Mouse (Mus musculus): ENCODE data around the gene Cpne4. TPM values are rescaled to one million over a fixed set of nuclear protein-coding genes. Genes with fewer than 3 reads are reported as not detected.

The Cpne4 gene
- polyA plus RNA-seq, 1 experiment from 2014 or later = 0.06 TPM

- no peak overlapping the region for H3K27ac ChIP-seq
- H3K36me3 ChIP-seq = no peaks in the 10 kb centered on the region
- H3K4me3 ChIP-seq = no peak overlapping the region
- no peak overlapping the region for H3K9ac ChIP-seq
- H3K4me1 ChIP-seq (replicated peaks) = no peaks in the 10 kb centered on the region
- no peak for ATAC-seq (replicated peaks; ENCODE audit: insufficient number of reproducible peaks, insufficient read depth, low FRiP score, low read depth)
- no peak overlapping the region for H3K4me2 ChIP-seq
- 54% methylated on average over 3 of the region's 3 CpGs for WGBS
- no peaks in the 10 kb centered on the region for H3K9me3 ChIP-seq (replicated peaks)
- H3K27me3 ChIP-seq = no peaks in the 10 kb centered on the region
Observed at GRCm38 (mm10) chr9:104828646-104829045, 281.6 kb downstream of the Cpne4 start.

DNA sequence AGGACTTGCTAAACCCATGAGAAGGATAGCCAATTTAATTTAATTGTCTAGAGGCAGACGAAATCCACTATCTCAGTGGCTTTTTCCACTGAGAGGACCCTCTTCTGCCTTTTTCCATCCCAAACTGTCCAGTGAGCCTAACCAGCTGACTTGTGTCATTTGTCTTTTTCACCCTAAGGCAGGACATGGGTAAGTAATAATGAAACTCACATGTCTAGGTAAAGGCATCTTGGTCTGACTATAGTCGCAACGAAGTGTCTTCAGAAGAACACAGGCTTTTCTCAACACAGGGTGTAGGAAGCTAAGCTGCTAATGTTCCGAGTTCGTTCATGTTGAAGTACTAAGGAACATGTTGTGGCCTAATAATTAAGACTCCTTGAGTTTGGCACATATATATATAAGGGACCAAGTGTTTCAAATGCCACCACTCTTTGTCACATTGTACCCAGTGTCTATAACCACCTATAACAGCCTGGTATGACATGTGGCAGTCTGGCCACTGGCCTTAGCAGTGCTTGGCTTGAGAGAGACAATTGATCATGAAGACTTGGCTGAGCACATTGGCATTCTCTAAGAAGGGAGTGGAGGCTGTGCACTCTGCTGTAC is 286.0 kb downstream of the Cpne4 start:
- 78% methylated on average over 5 of the region's 5 CpGs for WGBS
- no peak for ATAC-seq (replicated peaks; ENCODE audit: insufficient number of reproducible peaks, insufficient read depth, low FRiP score, low read depth)
- Histone ChIP-seq H3K36me3 (no peaks in the 10 kb centered on the region), H3K27me3 (no peaks in the 10 kb centered on the region), H3K27ac (no peak overlapping the region), H3K4me2 (no peak overlapping the region), H3K9ac (no peak overlapping the region), H3K4me1 (replicated peaks) (no peaks in the 10 kb centered on the region), H3K9me3 (replicated peaks) (no peaks in the 10 kb centered on the region), H3K4me3 (no peak overlapping the region)

- Histone ChIP-seq H3K27me3 (no peaks in the 10 kb centered on the region), H3K4me3 (no peak overlapping the region), H3K9ac (no peak overlapping the region), H3K9me3 (replicated peaks) (no peaks in the 10 kb centered on the region), H3K4me2 (no peak overlapping the region), H3K36me3 (no peaks in the 10 kb centered on the region), H3K27ac (no peak overlapping the region), H3K4me1 (replicated peaks) (no peaks in the 10 kb centered on the region)
- no peak for ATAC-seq (replicated peaks; ENCODE audit: insufficient number of reproducible peaks, insufficient read depth, low FRiP score, low read depth)
- 63% methylated on average over 1 of the region's 1 CpGs for WGBS
Observed at GRCm38 (mm10) chr9:104837931-104838330, 290.8 kb downstream of the Cpne4 start.

DNA sequence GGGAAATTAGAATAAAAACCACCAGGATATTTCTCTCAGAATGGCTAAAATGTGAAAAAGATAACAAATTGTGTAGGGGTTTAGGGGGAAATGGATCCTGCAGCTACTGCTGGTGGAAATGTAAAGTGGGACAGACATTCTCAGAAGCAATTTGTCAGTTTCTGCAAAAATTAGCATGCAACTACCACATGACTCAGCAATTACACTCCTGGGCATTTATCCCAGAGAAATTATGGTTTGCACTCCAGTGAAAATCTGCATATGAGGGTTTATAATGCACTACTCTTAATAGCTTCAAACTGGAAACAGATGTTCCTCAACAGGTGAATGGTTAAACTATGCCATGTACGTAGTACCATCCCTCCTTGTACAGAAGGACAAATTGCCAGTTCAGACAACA is 294.2 kb downstream of the Cpne4 start:
- no peak overlapping the region for H3K4me3 ChIP-seq
- H3K9ac ChIP-seq = no peak overlapping the region
- H3K9me3 ChIP-seq (replicated peaks) = no peaks in the 10 kb centered on the region
- H3K4me1 ChIP-seq (replicated peaks) = no peaks in the 10 kb centered on the region
- H3K4me2 ChIP-seq = no peak overlapping the region
- no peak overlapping the region for H3K27ac ChIP-seq
- no peak for ATAC-seq (replicated peaks; ENCODE audit: insufficient number of reproducible peaks, insufficient read depth, low FRiP score, low read depth)
- no peaks in the 10 kb centered on the region for H3K36me3 ChIP-seq
- H3K27me3 ChIP-seq = no peaks in the 10 kb centered on the region
- WGBS = 66% methylated on average over 1 of the region's 1 CpGs

DNA sequence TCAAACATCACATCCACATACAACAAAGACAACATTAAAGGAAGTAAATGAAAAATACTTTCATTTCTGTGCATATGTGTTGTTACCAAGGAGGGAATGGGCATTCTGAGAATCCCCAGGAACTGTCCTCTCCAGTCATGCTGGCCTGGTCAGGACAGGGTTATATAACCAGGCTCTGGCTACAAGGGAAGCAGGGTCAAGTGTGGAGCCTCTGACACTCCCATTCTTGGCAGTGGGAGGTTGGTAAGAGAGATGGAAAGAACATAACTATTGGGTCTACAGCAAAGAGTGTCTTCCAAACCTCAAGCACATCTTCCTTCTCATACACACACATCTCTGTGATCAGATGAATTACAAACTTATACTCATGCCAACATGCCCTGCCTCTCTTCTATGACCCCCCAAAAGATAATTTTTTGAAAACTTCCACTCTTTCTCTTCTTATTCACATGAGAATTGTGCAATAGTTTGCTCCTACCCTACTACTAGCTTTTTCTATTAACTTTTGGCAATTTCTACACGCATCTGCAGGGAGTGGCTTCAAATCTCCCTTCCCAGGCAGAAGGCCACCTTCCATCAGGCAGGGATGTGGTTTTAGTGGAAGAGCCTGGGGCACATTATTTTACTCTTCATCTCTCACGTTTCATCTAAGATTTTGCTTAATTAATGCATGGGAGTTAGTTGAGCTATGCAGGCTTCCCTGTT is 298.3 kb downstream of the Cpne4 start:
- Histone ChIP-seq H3K9ac (no peak overlapping the region), H3K36me3 (no peaks in the 10 kb centered on the region), H3K4me3 (no peak overlapping the region), H3K4me2 (no peak overlapping the region), H3K27me3 (no peaks in the 10 kb centered on the region), H3K9me3 (replicated peaks) (no peaks in the 10 kb centered on the region), H3K27ac (no peak overlapping the region), H3K4me1 (replicated peaks) (no peaks in the 10 kb centered on the region)
- 49% methylated on average over 2 of the region's 2 CpGs for WGBS
- ATAC-seq (replicated peaks; ENCODE audit: insufficient number of reproducible peaks, insufficient read depth, low FRiP score, low read depth) = no peak

DNA sequence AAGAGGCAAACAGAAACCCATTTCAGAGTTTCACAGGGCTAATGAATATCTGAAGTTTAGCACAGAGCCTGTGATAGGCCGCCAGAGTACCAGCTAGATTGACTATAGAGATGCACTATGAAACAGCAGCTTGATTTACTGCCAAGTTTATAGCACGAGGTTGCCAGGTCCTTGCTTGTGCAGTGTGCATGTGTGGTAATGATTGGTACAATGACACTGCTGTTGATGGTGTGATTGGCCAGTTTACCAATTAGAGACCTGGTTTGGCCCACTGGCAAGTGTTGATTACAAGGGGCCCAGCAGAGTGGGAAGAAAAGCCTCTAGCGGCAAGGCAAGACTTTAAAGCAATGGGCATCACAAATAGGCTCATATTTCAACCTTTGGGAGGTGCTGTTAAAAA is 306.6 kb downstream of the Cpne4 start:
- Histone ChIP-seq H3K9me3 (replicated peaks) (no peaks in the 10 kb centered on the region), H3K4me1 (replicated peaks) (no peaks in the 10 kb centered on the region), H3K27ac (no peak overlapping the region), H3K27me3 (no peaks in the 10 kb centered on the region), H3K4me2 (no peak overlapping the region), H3K4me3 (no peak overlapping the region), H3K36me3 (no peaks in the 10 kb centered on the region), H3K9ac (no peak overlapping the region)
- WGBS = 63% methylated on average over 3 of the region's 3 CpGs
- no peak for ATAC-seq (replicated peaks; ENCODE audit: insufficient number of reproducible peaks, insufficient read depth, low FRiP score, low read depth)

- WGBS = 51% methylated on average over 6 of the region's 6 CpGs
- no peak overlapping the region for H3K4me3 ChIP-seq
- ATAC-seq (replicated peaks; ENCODE audit: insufficient number of reproducible peaks, insufficient read depth, low FRiP score, low read depth) = no peak
- no peak overlapping the region for H3K4me2 ChIP-seq
- no peaks in the 10 kb centered on the region for H3K36me3 ChIP-seq
- no peaks in the 10 kb centered on the region for H3K27me3 ChIP-seq
- no peaks in the 10 kb centered on the region for H3K9me3 ChIP-seq (replicated peaks)
- no peak overlapping the region for H3K27ac ChIP-seq
- no peaks in the 10 kb centered on the region for H3K4me1 ChIP-seq (replicated peaks)
- no peak overlapping the region for H3K9ac ChIP-seq
Observed at GRCm38 (mm10) chr9:104854245-104854921, 307.3 kb downstream of the Cpne4 start.

DNA sequence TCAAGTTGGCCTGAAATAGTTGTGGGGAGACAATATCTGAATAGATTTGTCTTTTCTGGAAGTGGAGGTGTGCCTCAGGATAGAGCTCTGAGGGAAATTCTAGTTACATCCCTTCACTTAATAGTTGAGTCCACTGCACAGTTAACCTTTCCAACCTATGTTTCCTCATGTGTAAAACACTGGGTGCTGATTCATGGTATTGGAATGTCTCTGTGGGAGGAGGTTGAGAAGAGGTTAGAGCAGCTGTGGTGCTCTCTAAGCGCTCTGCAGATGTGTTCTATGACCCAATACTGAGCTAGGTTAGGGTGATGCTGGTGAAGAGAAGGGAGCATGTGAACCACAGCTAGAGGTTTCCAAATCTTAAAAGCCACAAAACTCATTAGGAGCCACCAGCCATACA is 318.7 kb downstream of the Cpne4 start:
- Histone ChIP-seq H3K4me3 (no peak overlapping the region), H3K4me1 (replicated peaks) (no peaks in the 10 kb centered on the region), H3K27me3 (no peaks in the 10 kb centered on the region), H3K27ac (no peak overlapping the region), H3K36me3 (no peaks in the 10 kb centered on the region), H3K9ac (no peak overlapping the region), H3K9me3 (replicated peaks) (no peaks in the 10 kb centered on the region), H3K4me2 (no peak overlapping the region)
- 50% methylated on average over 1 of the region's 1 CpGs for WGBS
- ATAC-seq (replicated peaks; ENCODE audit: insufficient number of reproducible peaks, insufficient read depth, low FRiP score, low read depth) = no peak

GRCm38 (mm10) chr9:104872586-104872985 is 325.5 kb downstream of the Cpne4 start:
- WGBS = 78% methylated on average over 4 of the region's 4 CpGs
- Histone ChIP-seq H3K36me3 (no peaks in the 10 kb centered on the region), H3K4me2 (no peak overlapping the region), H3K4me1 (replicated peaks) (no peaks in the 10 kb centered on the region), H3K4me3 (no peak overlapping the region), H3K27me3 (no peaks in the 10 kb centered on the region), H3K9ac (no peak overlapping the region), H3K27ac (no peak overlapping the region), H3K9me3 (replicated peaks) (no peaks in the 10 kb centered on the region)
- no peak for ATAC-seq (replicated peaks; ENCODE audit: insufficient number of reproducible peaks, insufficient read depth, low FRiP score, low read depth)

- ATAC-seq (replicated peaks; ENCODE audit: insufficient number of reproducible peaks, insufficient read depth, low FRiP score, low read depth) = no peak
- no peaks in the 10 kb centered on the region for H3K27me3 ChIP-seq
- H3K4me2 ChIP-seq = no peak overlapping the region
- 63% methylated on average over 3 of the region's 3 CpGs for WGBS
- H3K36me3 ChIP-seq = no peaks in the 10 kb centered on the region
- H3K9me3 ChIP-seq (replicated peaks) = no peaks in the 10 kb centered on the region
- no peak overlapping the region for H3K4me3 ChIP-seq
- no peak overlapping the region for H3K9ac ChIP-seq
- no peak overlapping the region for H3K27ac ChIP-seq
- H3K4me1 ChIP-seq (replicated peaks) = no peaks in the 10 kb centered on the region
Observed at GRCm38 (mm10) chr9:104874157-104874556, 327.1 kb downstream of the Cpne4 start.

- Histone ChIP-seq H3K27me3 (no peaks in the 10 kb centered on the region), H3K4me3 (no peak overlapping the region), H3K36me3 (no peaks in the 10 kb centered on the region), H3K4me1 (replicated peaks) (no peaks in the 10 kb centered on the region), H3K4me2 (no peak overlapping the region), H3K27ac (no peak overlapping the region), H3K9me3 (replicated peaks) (no peaks in the 10 kb centered on the region), H3K9ac (no peak overlapping the region)
- no peak for ATAC-seq (replicated peaks; ENCODE audit: insufficient number of reproducible peaks, insufficient read depth, low FRiP score, low read depth)
- 53% methylated on average over 3 of the region's 3 CpGs for WGBS
Observed at GRCm38 (mm10) chr9:104877014-104877413, 329.9 kb downstream of the Cpne4 start.

GRCm38 (mm10) chr9:104878558-104878957 is 331.5 kb downstream of the Cpne4 start:
- no peak overlapping the region for H3K27ac ChIP-seq
- H3K4me2 ChIP-seq = no peak overlapping the region
- no peaks in the 10 kb centered on the region for H3K36me3 ChIP-seq
- ATAC-seq (replicated peaks; ENCODE audit: insufficient number of reproducible peaks, insufficient read depth, low FRiP score, low read depth) = no peak
- no peaks in the 10 kb centered on the region for H3K9me3 ChIP-seq (replicated peaks)
- WGBS = 81% methylated on average over 6 of the region's 6 CpGs
- no peak overlapping the region for H3K4me3 ChIP-seq
- no peaks in the 10 kb centered on the region for H3K4me1 ChIP-seq (replicated peaks)
- H3K27me3 ChIP-seq = no peaks in the 10 kb centered on the region
- no peak overlapping the region for H3K9ac ChIP-seq

Data from heart, embryonic 15.5 days (tissue).